Mouse (Mus musculus): ENCODE measurements around the gene Zfp42. TPM values are rescaled to one million over a fixed set of nuclear protein-coding genes. Genes with fewer than 3 reads are reported as not detected.

Zfp42 gene
- polyA plus RNA-seq (2021; fragmentation: Nextera tagmentation), result not detected in 2 replicates
- long read RNA-seq, experiment 1, result 0 reads
- long read RNA-seq, experiment 2, result 0 reads

DNA sequence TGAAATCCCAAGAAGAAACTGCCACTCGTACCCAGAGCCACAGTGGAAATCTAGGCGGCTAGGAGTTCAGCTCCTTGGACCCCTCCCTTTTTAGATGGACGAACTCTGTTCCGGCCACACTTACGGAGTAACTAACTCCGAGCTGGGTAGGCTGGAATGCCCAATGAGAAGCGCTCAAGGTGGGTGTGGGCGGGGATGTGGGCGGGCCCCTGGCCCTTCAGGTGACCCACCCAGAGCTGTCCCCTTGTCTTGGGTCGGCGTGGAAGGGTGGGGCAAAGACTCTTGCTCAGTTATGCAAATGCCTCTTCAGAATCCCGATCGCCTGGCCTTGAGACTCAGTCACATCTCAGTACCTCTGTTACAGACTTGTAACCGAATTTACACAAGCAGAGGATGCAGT, at the start of gene Zfp42:
Gene Zfp42 (minus strand): TSS at position 85 of the 400 bp plus-strand sequence.

Other genes with a start within 250 kb of the Zfp42 start
- not detected in 2 replicates for gene Triml1, start 165.5 kb downstream of the Zfp42 start, polyA plus RNA-seq (2021; fragmentation: Nextera tagmentation)
- not detected in 2 replicates for gene Triml2, start 126.4 kb downstream of the Zfp42 start, polyA plus RNA-seq (2021; fragmentation: Nextera tagmentation)
- not detected in 2 replicates for gene Adam26b, start 221.1 kb upstream of the Zfp42 start, polyA plus RNA-seq (2021; fragmentation: Nextera tagmentation)

Data from layer of hippocampus, adult 6 months (tissue).